In genomic region chr2:23155777-23156607, GRCm38 (mm10) we compare ENCODE assay signal across 8 mouse cellular contexts. TPM values are rescaled to one million over a fixed set of nuclear protein-coding genes. Genes with fewer than 3 reads are reported as not detected.
DNase-seq lines count a peak whose midpoint lies in the region; ATAC-seq and TF ChIP-seq lines count a peak whose summit lies in the region.

Gene Mastl (minus strand): TSS chr2:23156024.
Gene Yme1l1 (plus strand): TSS chr2:23156369.

- peak within 1 kb of the TSS; percentile 93 for H3K27ac ChIP-seq in cortical plate, adult 2 months (ENCODE audit: insufficient read depth, low read length)

- H3K27me3 ChIP-seq in megakaryocyte, embryonic 14.5 days (replicated peaks) = no peaks in the 10 kb centered on the region

- H3K36me3 ChIP-seq in megakaryocyte, embryonic 14.5 days (replicated peaks; ENCODE audit: low read length) = peaks cover 13% of the 10 kb centered on the region

- TF ChIP-seq CTCF in cortical plate, adult 2 months (IDR thresholded peaks at IDR 0.05; ENCODE audit: extremely low read depth, insufficient read depth, low read length) = no peak

- peak; percentile 88 for ATAC-seq in activated CD4-positive, CD25-positive, alpha-beta regulatory T cell, adult 4 months

- no peaks in the 10 kb centered on the region for H3K9me3 ChIP-seq in megakaryocyte, embryonic 14.5 days

- peaks cover 5% of the 10 kb centered on the region for H3K4me1 ChIP-seq in cortical plate, adult 2 months (ENCODE audit: control insufficient read depth, insufficient read depth, low read length)
- peaks cover 48% of the 10 kb centered on the region for H3K4me1 ChIP-seq in megakaryocyte, embryonic 14.5 days

- peak; percentile 89 for TF ChIP-seq POLR2A in cortical plate, adult 2 months (IDR thresholded peaks at IDR 0.05; ENCODE audit: extremely low read depth, insufficient read depth, low read length)

- DNase-seq in gastrocnemius, adult 8-10 months (ENCODE audit: low spot score in 2 of 2) = peak; percentile 92 to 96
- DNase-seq in hindlimb bud, embryonic 11.5 days (ENCODE audit: extremely low spot score, low read depth, low spot score) = peak; percentile 87
- peak; percentile 88 to 99 for DNase-seq in left cerebral cortex, adult 8-10 months (ENCODE audit: low spot score in 2 of 2)
- peak; percentile 99 for DNase-seq in right cerebral cortex, postnatal 10 days (ENCODE audit: low spot score in 2 of 2)
- DNase-seq in urinary bladder, postnatal 25 days (ENCODE audit: low spot score) = peak; percentile 93

- H3K4me3 ChIP-seq in cortical plate, adult 2 months (ENCODE audit: insufficient read depth, low read length) = peak within 1 kb of the TSS; percentile 60
- H3K4me3 ChIP-seq in megakaryocyte, embryonic 14.5 days (replicated peaks) = peak within 1 kb of the TSS; percentile 99

RNA-seq across cellular contexts. Expression of gene Mastl, which starts in this region (rescaled TPM):
- polyA plus RNA-seq in activated CD4-positive, CD25-positive, alpha-beta regulatory T cell, adult 4 months (2017; shearing (Covaris generic)) = 1 to 10 TPM; 3.5 to 5.5 TPM
- 0.45 and 0.48 TPM in 2 replicates for polyA plus RNA-seq in cortical plate, adult 2 months (2012; rRNA removed)
- total RNA-seq in gastrocnemius, adult 8-10 months (2022) = under 1 TPM; 0.24 to 0.67 (median 0.34) TPM
- total RNA-seq in left cerebral cortex, adult 8-10 months (2022) = 1 to 10 TPM in 2 of 4 experiments, under 1 TPM in 2; 0.63 to 1.4 (median 1.0) TPM
- 0.25 TPM in 1 of 2 replicates, not detected in the other for polyA plus RNA-seq in megakaryocyte, embryonic 14.5 days (2012; ENCODE audit: insufficient read depth, low replicate concordance)

RNA-seq across cellular contexts. Expression of gene Yme1l1, which starts in this region (rescaled TPM):
- 100 to 1,000 TPM; 115 to 119 TPM for polyA plus RNA-seq in activated CD4-positive, CD25-positive, alpha-beta regulatory T cell, adult 4 months (2017; shearing (Covaris generic))
- 29.3 and 31.4 TPM in 2 replicates for polyA plus RNA-seq in cortical plate, adult 2 months (2012; rRNA removed)
- total RNA-seq in gastrocnemius, adult 8-10 months (2022) = 10 to 100 TPM; 54.6 to 63.6 (median 57.3) TPM
- 10 to 100 TPM; 79.6 to 92.2 (median 89.9) TPM for total RNA-seq in left cerebral cortex, adult 8-10 months (2022)
- 2.9 TPM in 1 of 2 replicates, not detected in the other for polyA plus RNA-seq in megakaryocyte, embryonic 14.5 days (2012; ENCODE audit: insufficient read depth, low replicate concordance)

Comparison
In these comparisons a context has a peak if more than half of its experiments do, and no peak if none do; other contexts are left out.
1. Peak in every context shown above with its lines: DNase-seq, ATAC-seq, H3K4me3 ChIP-seq and H3K27ac ChIP-seq.